Mouse (Mus musculus): Measurements from ENCODE around the gene Kat6b. TPM values are rescaled to one million over a fixed set of nuclear protein-coding genes. Genes with fewer than 3 reads are reported as not detected.
"Not testable (repeated sequence)": the region's sequence is repeated elsewhere in the genome, so short reads cannot be mapped to it uniquely, and the experiment has no call there.

Kat6b gene
- polyA plus RNA-seq, 1 experiment from 2014 or later = 9.4 TPM

DNA sequence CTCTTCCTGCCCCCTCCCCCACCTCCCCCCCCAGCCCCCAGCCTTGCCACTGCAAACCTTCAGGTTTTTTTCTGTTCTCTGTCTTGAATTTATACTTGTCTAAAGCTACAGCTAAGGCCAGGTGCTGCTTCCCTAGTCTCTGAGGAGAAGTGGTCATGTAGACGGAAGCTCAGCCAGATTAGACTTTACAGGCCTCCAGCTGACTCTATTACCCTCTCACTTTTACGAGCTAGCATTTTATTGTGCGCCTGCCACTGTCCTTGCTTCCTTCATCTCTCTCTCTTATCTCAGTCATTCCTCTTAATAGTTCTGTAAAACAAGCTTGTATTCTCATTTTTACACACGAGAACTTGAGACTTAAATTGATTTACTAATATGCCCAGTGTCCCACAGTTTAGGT is 23.8 kb downstream of the Kat6b start:
- no peak overlapping the region for H3K4me2 ChIP-seq

GRCm38 (mm10) chr14:21507046-21507445 is 25.8 kb downstream of the Kat6b start:
- no peak overlapping the region for H3K9ac ChIP-seq
- 76% methylated on average over 5 of the region's 5 CpGs for WGBS
- H3K27me3 ChIP-seq = no peaks in the 10 kb centered on the region
- H3K9me3 ChIP-seq (replicated peaks) = no peaks in the 10 kb centered on the region
- ATAC-seq (replicated peaks; ENCODE audit: insufficient number of reproducible peaks, insufficient read depth, low FRiP score, low read depth) = no peak
- no peak overlapping the region for H3K27ac ChIP-seq
- no peaks in the 10 kb centered on the region for H3K36me3 ChIP-seq
- H3K4me1 ChIP-seq (replicated peaks) = peaks cover 35% of the 10 kb centered on the region
- no peak overlapping the region for H3K4me3 ChIP-seq
- H3K4me2 ChIP-seq = no peak overlapping the region

More for the DNA sequence above, 23.8 kb downstream of the Kat6b start:
- peaks cover 32% of the 10 kb centered on the region for H3K4me1 ChIP-seq (replicated peaks)
- 47% methylated on average over 4 of the region's 4 CpGs for WGBS
- ATAC-seq (replicated peaks; ENCODE audit: insufficient number of reproducible peaks, insufficient read depth, low FRiP score, low read depth) = no peak
- no peaks in the 10 kb centered on the region for H3K9me3 ChIP-seq (replicated peaks)
- H3K4me3 ChIP-seq = no peak overlapping the region
- no peak overlapping the region for H3K9ac ChIP-seq
- no peak overlapping the region for H3K27ac ChIP-seq
- H3K27me3 ChIP-seq = no peaks in the 10 kb centered on the region
- no peaks in the 10 kb centered on the region for H3K36me3 ChIP-seq

DNA sequence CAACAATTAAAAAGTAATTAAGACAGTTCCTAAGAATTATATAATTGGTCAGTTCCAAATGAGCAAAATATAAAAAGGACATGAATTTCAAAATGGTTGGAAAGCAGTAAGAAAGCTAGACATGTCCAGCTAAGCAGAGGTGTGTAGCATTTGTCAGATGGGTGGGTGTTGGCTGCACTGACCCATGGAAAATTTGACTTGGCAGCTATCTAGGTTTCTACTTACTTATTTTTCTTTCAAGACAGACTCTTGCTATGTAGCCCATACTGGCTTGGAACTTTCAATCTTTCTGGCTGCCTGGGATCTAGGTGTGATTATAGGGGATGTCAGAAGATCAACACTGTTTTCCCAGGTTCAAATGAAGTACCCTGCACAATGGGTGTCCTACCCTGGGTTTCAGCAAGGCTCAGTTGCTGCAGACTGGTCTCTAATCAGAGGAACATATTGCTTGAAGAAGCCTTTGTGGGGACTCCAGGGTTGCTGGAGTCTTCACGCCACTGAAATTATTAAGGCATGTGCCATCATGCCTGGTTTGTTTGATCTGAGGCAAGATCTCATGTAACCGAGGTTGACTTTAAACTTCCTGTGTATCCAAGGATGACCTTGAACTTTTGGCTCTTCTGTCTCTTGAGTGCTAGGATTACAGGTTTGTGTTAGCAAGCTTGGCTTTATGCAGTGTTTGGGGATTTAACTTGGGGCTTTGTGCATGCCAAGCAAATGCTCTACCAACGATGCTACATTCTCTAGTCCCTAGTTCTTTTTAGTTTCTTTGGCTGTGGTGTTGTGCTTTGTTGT is 28.1 kb downstream of the Kat6b start:
- 58% methylated on average over 3 of the region's 3 CpGs for WGBS
- H3K9ac ChIP-seq = no peak overlapping the region
- ATAC-seq (replicated peaks; ENCODE audit: insufficient number of reproducible peaks, insufficient read depth, low FRiP score, low read depth) = no peak
- H3K36me3 ChIP-seq = no peaks in the 10 kb centered on the region
- peaks cover 26% of the 10 kb centered on the region for H3K4me1 ChIP-seq (replicated peaks)
- H3K4me3 ChIP-seq = no peak overlapping the region
- H3K9me3 ChIP-seq (replicated peaks) = no peaks in the 10 kb centered on the region
- no peaks in the 10 kb centered on the region for H3K27me3 ChIP-seq
- H3K4me2 ChIP-seq = no peak overlapping the region
- peak overlapping the region; percentile 2; the same call in 1 of the 2 replicates for H3K27ac ChIP-seq

DNA sequence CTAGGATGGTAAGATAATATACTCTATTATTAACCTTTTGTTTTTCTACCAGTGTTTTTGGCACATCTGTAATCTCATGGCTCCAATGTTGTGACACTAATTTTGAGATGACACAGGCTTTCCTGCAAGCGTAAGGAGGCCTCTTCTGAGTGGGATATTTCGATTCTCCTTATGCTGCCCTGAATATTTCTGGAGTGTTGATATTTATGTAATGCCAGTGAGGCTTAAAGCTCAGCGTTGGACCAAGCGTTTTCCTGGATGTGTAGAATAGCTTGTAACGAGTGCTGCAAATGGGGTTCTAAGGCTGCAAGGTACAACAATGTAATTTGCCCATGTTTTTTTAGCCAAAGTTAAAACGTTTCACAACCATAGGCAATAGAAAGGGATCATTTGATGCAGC is 30.2 kb downstream of the Kat6b start:
- Histone ChIP-seq H3K4me2 (no peak overlapping the region), H3K4me1 (replicated peaks) (peaks cover 19% of the 10 kb centered on the region), H3K9ac (no peak overlapping the region), H3K27me3 (no peaks in the 10 kb centered on the region), H3K4me3 (no peak overlapping the region), H3K9me3 (replicated peaks) (no peaks in the 10 kb centered on the region), H3K27ac (no peak overlapping the region; the same call in 1 of the 2 replicates), H3K36me3 (peaks cover 5% of the 10 kb centered on the region; the same call in 1 of the 2 replicates)
- ATAC-seq (replicated peaks; ENCODE audit: insufficient number of reproducible peaks, insufficient read depth, low FRiP score, low read depth) = no peak
- WGBS = 58% methylated on average over 6 of the region's 6 CpGs

GRCm38 (mm10) chr14:21515505-21515904 is 34.3 kb downstream of the Kat6b start:
- Histone ChIP-seq H3K4me2 (no peak overlapping the region), H3K36me3 (peaks cover 26% of the 10 kb centered on the region), H3K4me1 (replicated peaks) (peaks cover 27% of the 10 kb centered on the region), H3K9ac (no peak overlapping the region), H3K27me3 (no peaks in the 10 kb centered on the region), H3K9me3 (replicated peaks) (no peaks in the 10 kb centered on the region), H3K4me3 (no peak overlapping the region), H3K27ac (no peak overlapping the region)
- WGBS = 92% methylated on average over 5 of the region's 5 CpGs
- ATAC-seq (replicated peaks; ENCODE audit: insufficient number of reproducible peaks, insufficient read depth, low FRiP score, low read depth) = no peak

DNA sequence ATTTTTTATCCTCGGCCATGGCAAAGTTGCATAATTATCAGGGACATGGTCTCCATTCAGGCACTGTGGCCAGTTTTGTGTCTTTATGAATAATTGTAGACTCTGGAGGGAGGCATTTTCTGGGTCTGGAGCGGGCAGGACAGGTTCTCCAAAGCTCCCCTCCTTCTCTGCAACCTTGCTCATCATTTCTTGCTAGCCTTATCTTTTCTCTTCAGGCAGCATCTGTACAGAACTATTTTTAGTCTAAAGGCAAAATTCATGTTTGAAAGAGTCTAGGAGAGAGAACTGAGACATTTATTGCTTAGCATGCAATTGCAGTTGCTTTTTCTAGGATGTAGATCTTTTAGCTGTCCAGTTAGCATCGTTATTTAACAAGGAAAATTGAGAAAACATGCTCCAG is 38.1 kb downstream of the Kat6b start:
- Histone ChIP-seq H3K9ac (no peak overlapping the region), H3K4me2 (no peak overlapping the region), H3K36me3 (peaks cover 26% of the 10 kb centered on the region), H3K27me3 (no peaks in the 10 kb centered on the region), H3K9me3 (replicated peaks) (no peaks in the 10 kb centered on the region), H3K27ac (no peak overlapping the region), H3K4me1 (replicated peaks) (peaks cover 38% of the 10 kb centered on the region), H3K4me3 (no peak overlapping the region)
- WGBS = 68% methylated on average over 3 of the region's 3 CpGs
- ATAC-seq (replicated peaks; ENCODE audit: insufficient number of reproducible peaks, insufficient read depth, low FRiP score, low read depth) = no peak

- H3K9me3 ChIP-seq (replicated peaks) = no peaks in the 10 kb centered on the region
- ATAC-seq (replicated peaks; ENCODE audit: insufficient number of reproducible peaks, insufficient read depth, low FRiP score, low read depth) = no peak
- peaks cover 25% of the 10 kb centered on the region for H3K36me3 ChIP-seq
- H3K4me1 ChIP-seq (replicated peaks) = peaks cover 42% of the 10 kb centered on the region
- peak overlapping the region; percentile 38; the same call in 1 of the 2 replicates for H3K27ac ChIP-seq
- no peaks in the 10 kb centered on the region for H3K27me3 ChIP-seq
- no peak overlapping the region for H3K4me3 ChIP-seq
- 71% methylated on average over 7 of the region's 7 CpGs for WGBS
- no peak overlapping the region for H3K4me2 ChIP-seq
- H3K9ac ChIP-seq = no peak overlapping the region
These were observed 39.3 kb downstream of the Kat6b start for GRCm38 (mm10) chr14:21520496-21520895.

GRCm38 (mm10) chr14:21521496-21521895 is 40.3 kb downstream of the Kat6b start:
- not testable (repeated sequence) for ATAC-seq (replicated peaks; ENCODE audit: insufficient number of reproducible peaks, insufficient read depth, low FRiP score, low read depth); H3K27me3 ChIP-seq; H3K4me2 ChIP-seq; H3K27ac ChIP-seq; H3K9me3 ChIP-seq (replicated peaks); H3K9ac ChIP-seq; H3K4me3 ChIP-seq
- WGBS = 80% methylated on average over 4 of the region's 4 CpGs
- Histone ChIP-seq H3K36me3 (peaks cover 20% of the 10 kb centered on the region), H3K4me1 (replicated peaks) (peaks cover 47% of the 10 kb centered on the region)

DNA sequence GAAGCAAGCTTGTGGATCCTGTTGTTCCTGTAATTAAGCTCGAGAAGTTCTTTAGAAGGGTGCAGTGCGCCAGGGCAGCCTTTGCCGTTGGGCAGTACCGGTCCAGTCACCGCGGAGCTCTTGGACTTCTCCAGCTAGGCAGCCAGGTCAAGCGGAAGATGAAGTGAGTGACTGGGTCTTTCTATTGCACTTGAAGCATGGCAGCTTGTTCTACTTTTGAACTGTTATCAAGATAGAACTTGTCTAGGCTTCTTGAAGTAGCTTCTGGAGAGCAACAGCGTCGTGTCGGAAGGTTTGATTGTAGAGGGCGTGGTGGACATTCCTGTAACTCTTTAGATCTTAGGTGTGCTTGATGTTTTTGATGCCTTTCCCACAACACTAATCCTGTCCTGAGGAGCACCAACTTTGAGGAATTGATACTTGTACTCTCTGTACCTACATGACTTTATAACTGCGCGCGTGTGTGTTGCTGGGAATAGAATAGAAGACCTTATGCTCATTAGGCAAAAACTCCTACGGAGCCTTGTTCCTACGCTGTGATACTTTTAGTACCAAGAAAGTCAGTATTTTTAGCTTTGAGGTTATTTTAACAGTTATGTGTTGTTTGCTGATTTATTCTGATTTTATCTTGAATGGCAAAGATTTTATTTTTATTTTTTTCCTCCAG is 41.2 kb downstream of the Kat6b start:
- Histone ChIP-seq H3K4me3 (no peak overlapping the region), H3K27me3 (no peaks in the 10 kb centered on the region), H3K9me3 (replicated peaks) (no peaks in the 10 kb centered on the region), H3K4me1 (replicated peaks) (peaks cover 49% of the 10 kb centered on the region), H3K27ac (0 out of 2 replicates have a peak overlapping the region, but pooled peaks have one; percentile 34), H3K9ac (no peak overlapping the region), H3K36me3 (peaks cover 11% of the 10 kb centered on the region), H3K4me2 (0 out of 2 replicates have a peak overlapping the region, but pooled peaks have one; percentile 3)
- 63% methylated on average over 16 of the region's 16 CpGs for WGBS
- no peak for ATAC-seq (replicated peaks; ENCODE audit: insufficient number of reproducible peaks, insufficient read depth, low FRiP score, low read depth)

DNA sequence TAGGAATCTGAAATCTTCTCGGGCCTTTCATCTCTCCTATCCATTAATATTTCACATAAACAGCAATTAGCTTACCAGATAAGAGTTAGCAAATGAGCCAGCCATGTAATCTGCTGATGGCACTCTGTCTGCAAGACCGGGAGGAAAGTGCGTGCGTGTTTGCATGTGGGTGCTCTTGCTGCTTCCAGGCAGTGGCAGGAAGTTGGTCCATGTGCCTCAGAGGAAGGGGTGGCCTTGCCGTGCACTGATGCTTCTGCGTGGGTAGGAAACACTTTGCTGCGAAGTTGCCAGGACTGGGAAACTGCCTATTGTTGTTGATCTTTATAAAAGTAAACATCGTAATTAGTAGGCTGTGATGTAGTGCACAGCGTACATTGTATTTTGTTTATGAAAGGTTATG is 42.0 kb downstream of the Kat6b start:
- H3K27me3 ChIP-seq = no peaks in the 10 kb centered on the region
- no peak overlapping the region for H3K4me3 ChIP-seq
- no peak overlapping the region for H3K4me2 ChIP-seq
- H3K27ac ChIP-seq = peak overlapping the region; percentile 63
- peaks cover 4% of the 10 kb centered on the region; the same call in 1 of the 2 replicates for H3K36me3 ChIP-seq
- 45% methylated on average over 9 of the region's 9 CpGs for WGBS
- H3K9me3 ChIP-seq (replicated peaks) = no peaks in the 10 kb centered on the region
- H3K9ac ChIP-seq = no peak overlapping the region
- no peak for ATAC-seq (replicated peaks; ENCODE audit: insufficient number of reproducible peaks, insufficient read depth, low FRiP score, low read depth)
- H3K4me1 ChIP-seq (replicated peaks) = peaks cover 49% of the 10 kb centered on the region

DNA sequence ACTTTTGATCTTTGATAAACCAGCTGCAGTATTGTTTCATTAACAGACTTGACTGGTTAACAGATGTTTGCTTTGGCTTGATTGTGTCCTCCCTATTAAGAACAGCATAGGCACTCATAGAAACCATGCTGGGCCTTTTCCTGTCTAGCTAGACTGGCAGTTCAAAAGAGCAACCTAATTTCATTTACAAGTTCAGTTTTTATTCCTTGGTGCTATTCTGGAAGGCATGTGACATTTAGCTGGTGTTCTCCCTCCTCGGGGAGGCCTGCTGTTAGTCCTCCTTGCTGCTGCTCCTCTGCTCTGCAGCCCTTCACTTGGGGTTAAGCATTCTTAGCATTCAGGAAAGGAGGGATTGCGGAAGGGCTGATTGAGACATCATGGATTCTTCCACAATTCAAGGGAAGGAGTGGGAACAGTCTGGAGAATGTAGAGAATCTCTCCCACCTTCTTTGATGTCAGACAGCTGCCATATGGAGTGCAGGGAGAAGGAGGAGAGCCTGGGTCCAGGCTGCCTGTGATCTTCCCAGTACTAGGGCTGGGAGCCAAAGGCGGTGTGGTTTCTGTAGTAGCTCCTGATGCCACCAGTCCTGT is 42.7 kb downstream of the Kat6b start:
- Histone ChIP-seq H3K4me3 (no peak overlapping the region), H3K4me2 (no peak overlapping the region), H3K4me1 (replicated peaks) (peaks cover 49% of the 10 kb centered on the region), H3K9me3 (replicated peaks) (no peaks in the 10 kb centered on the region), H3K27me3 (no peaks in the 10 kb centered on the region), H3K27ac (peak overlapping the region; percentile 63), H3K9ac (0 out of 2 replicates have a peak overlapping the region, but pooled peaks have one; percentile 11), H3K36me3 (no peaks in the 10 kb centered on the region)
- ATAC-seq (replicated peaks; ENCODE audit: insufficient number of reproducible peaks, insufficient read depth, low FRiP score, low read depth) = 0 out of 2 replicates have a peak, but pooled peaks have one; percentile 35
- WGBS = 22% methylated on average over 3 of the region's 3 CpGs

Measured in heart, embryonic 15.5 days (tissue).